Mouse (Mus musculus): ENCODE results near the gene Tacstd2. TPM values are rescaled to one million over a fixed set of nuclear protein-coding genes. Genes with fewer than 3 reads are reported as not detected.

Gene Tacstd2
- total and polyA plus RNA-seq, 3 experiments = not detected

DNA sequence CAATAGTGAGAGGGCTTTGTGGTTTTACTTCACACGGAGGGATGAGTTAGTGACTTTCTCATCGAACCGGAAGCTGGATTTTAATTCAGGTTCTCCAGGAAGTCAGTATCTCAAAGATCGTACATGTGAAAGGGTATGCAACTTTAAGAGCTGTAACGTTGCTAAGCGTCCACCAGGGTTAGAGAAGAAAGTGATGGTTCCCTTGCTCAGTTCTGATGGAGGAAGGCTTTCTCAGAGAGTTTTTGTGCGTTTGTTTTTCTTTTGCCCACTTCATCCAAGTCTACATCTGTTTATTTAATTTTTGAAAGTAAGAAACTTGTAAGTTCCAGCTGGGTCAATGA, 3.8 kb downstream of the Tacstd2 start:
- no peaks in the 10 kb centered on the region for H3K36me3 ChIP-seq (ENCODE audit: control insufficient read depth in 1 of 2, insufficient read depth in 2 of 2, low read length in 2 of 2)
- no peak for DNase-seq (ENCODE audit: low read depth, low spot score)
- TF ChIP-seq CHD2 (IDR thresholded peaks at IDR 0.05; ENCODE audit: low read length) (no peak), POLR2AphosphoS2 (IDR thresholded peaks at IDR 0.05; ENCODE audit: low read length) (no peak), GATA1 (IDR thresholded peaks at IDR 0.05; ENCODE audit: low read depth, low read length) (no peak), ZNF384 (IDR thresholded peaks at IDR 0.05; ENCODE audit: low read depth, low read length) (no peak)
- no peaks in the 10 kb centered on the region for H3K4me1 ChIP-seq (ENCODE audit: control insufficient read depth in 1 of 2, insufficient read depth in 2 of 2, low read length in 2 of 2)
- no peaks in the 10 kb centered on the region for H3K27me3 ChIP-seq (ENCODE audit: control insufficient read depth in 1 of 2, insufficient read depth in 2 of 2, low read length in 2 of 2)
- no peak overlapping the region for H3K27ac ChIP-seq (ENCODE audit: control insufficient read depth, low read depth, low read length)
- no peaks in the 10 kb centered on the region for H3K79me2 ChIP-seq (ENCODE audit: control insufficient read depth, insufficient read depth, low read length, poor library complexity)
- no peak overlapping the region for H3K9ac ChIP-seq (ENCODE audit: control insufficient read depth, low read depth, low read length, poor library complexity, severe bottlenecking)
- no peak overlapping the region for H3K4me3 ChIP-seq (ENCODE audit: control insufficient read depth in 1 of 2, insufficient read depth in 1 of 2, low read depth in 2 of 2, low read length in 2 of 2)
- no peaks in the 10 kb centered on the region for H3K9me3 ChIP-seq (replicated peaks; ENCODE audit: insufficient read depth, low read length)

DNA sequence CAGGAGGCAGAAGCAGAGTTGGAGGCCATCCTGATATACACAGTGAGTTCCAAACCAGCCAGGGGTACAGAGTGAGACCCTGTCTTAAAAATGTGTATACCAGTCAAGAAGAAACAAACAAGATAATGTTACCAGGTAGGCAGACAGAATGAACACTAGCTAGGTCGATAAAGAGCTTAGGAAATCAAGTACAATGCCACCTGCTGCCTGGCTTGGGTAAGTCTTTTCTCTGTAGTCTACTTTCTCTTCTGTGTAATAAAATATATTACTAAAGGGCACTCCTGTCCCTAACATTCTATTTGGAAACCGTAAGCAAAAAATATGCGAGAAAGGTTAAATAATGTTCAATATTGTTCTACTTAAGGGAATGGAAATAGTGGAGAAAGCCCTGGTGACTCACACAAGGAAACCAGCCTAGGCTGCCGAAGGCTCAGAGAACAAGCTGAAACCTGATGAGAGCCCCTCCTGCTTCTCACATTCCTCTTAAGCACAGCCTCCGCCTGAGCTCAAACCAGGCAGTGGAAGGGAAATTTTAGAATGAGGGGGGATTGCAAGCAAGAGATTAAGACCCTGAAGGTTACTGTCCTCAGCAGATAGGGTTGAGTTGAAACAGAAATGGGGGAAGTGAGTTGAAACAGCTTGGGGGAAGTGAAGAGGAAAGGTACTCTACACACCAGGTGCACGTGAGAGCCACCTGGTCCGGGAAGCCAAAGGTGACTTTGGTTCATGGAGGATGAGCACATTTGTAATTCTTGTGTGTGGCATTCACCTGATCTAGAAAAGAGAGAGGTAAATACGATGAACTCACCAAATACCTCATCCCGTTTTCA, 4.4 kb downstream of the Tacstd2 start:
- peak in 1 of 3 experiments; percentile 1; a peak in 1 of 6 replicates for TF ChIP-seq CTCF (IDR thresholded peaks at IDR 0.05 in 2 of 3, conservative IDR thresholded peaks at IDR 0.05 in 1 of 3; ENCODE audit: control insufficient read depth in 1 of 3, insufficient read depth in 1 of 3, low read depth in 2 of 3, low read length in 3 of 3, poor library complexity in 1 of 3, severe bottlenecking in 1 of 3)
- 0 out of 2 replicates have a peak, but pooled peaks have one; percentile 10 for TF ChIP-seq SMC3 (IDR thresholded peaks at IDR 0.05; ENCODE audit: low read depth, low read length)
- no peak for TF ChIP-seq E2F4 (IDR thresholded peaks at IDR 0.05; ENCODE audit: borderline replicate concordance, low read depth, low read length)
- H3K4me1 ChIP-seq (ENCODE audit: control insufficient read depth in 1 of 2, insufficient read depth in 2 of 2, low read length in 2 of 2) = no peaks in the 10 kb centered on the region
- DNase-seq (ENCODE audit: low read depth, low spot score) = no peak
- no peak overlapping the region for H3K27ac ChIP-seq (ENCODE audit: control insufficient read depth, low read depth, low read length)
- no peak overlapping the region for H3K9ac ChIP-seq (ENCODE audit: control insufficient read depth, low read depth, low read length, poor library complexity, severe bottlenecking)
- no peaks in the 10 kb centered on the region for H3K79me2 ChIP-seq (ENCODE audit: control insufficient read depth, insufficient read depth, low read length, poor library complexity)
- H3K4me3 ChIP-seq (ENCODE audit: control insufficient read depth in 1 of 2, insufficient read depth in 1 of 2, low read depth in 2 of 2, low read length in 2 of 2) = no peak overlapping the region
- no peaks in the 10 kb centered on the region for H3K36me3 ChIP-seq (ENCODE audit: control insufficient read depth in 1 of 2, insufficient read depth in 2 of 2, low read length in 2 of 2)
- no peaks in the 10 kb centered on the region for H3K9me3 ChIP-seq (replicated peaks; ENCODE audit: insufficient read depth, low read length)
- no peaks in the 10 kb centered on the region for H3K27me3 ChIP-seq (ENCODE audit: control insufficient read depth in 1 of 2, insufficient read depth in 2 of 2, low read length in 2 of 2)

DNA sequence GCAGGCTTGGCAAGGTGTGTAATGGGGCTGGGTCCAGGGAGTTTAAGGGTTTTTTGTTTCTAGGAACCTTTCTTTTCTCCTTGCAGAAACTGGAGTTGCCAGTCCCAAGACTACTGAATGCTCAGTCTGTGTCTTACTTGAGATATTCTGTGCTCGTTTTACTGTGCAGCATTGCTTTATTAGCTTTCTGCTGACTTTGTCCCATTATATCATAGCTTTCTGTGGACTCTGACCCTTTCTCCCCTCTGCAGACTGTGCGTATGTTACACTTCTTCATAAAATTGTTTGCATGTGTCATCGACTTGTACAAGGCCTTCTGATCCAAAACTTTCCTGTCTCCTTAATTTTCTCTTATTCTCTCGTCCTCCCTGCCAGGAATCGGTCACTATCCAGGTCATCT, 9.2 kb downstream of the Tacstd2 start:
- no peaks in the 10 kb centered on the region for H3K36me3 ChIP-seq (ENCODE audit: control insufficient read depth in 1 of 2, insufficient read depth in 2 of 2, low read length in 2 of 2)
- H3K27ac ChIP-seq (ENCODE audit: control insufficient read depth, low read depth, low read length) = no peak overlapping the region
- no peak for TF ChIP-seq SMC3 (IDR thresholded peaks at IDR 0.05; ENCODE audit: low read depth, low read length)
- TF ChIP-seq TBP (IDR thresholded peaks at IDR 0.05; ENCODE audit: low read depth, low read length) = no peak
- no peak for TF ChIP-seq ZNF384 (IDR thresholded peaks at IDR 0.05; ENCODE audit: low read depth, low read length)
- no peak for TF ChIP-seq ETS1 (IDR thresholded peaks at IDR 0.05; ENCODE audit: low read depth, low read length)
- TF ChIP-seq MEF2A (IDR thresholded peaks at IDR 0.05; ENCODE audit: extremely low read depth, insufficient replicate concordance, low read depth, low read length, poor library complexity, severe bottlenecking) = no peak
- no peaks in the 10 kb centered on the region for H3K79me2 ChIP-seq (ENCODE audit: control insufficient read depth, insufficient read depth, low read length, poor library complexity)
- H3K4me1 ChIP-seq (ENCODE audit: control insufficient read depth in 1 of 2, insufficient read depth in 2 of 2, low read length in 2 of 2) = no peaks in the 10 kb centered on the region
- H3K9ac ChIP-seq (ENCODE audit: control insufficient read depth, low read depth, low read length, poor library complexity, severe bottlenecking) = no peak overlapping the region
- H3K4me3 ChIP-seq (ENCODE audit: control insufficient read depth in 1 of 2, insufficient read depth in 1 of 2, low read depth in 2 of 2, low read length in 2 of 2) = no peak overlapping the region
- DNase-seq (ENCODE audit: low read depth, low spot score) = no peak
- no peaks in the 10 kb centered on the region for H3K9me3 ChIP-seq (replicated peaks; ENCODE audit: insufficient read depth, low read length)
- H3K27me3 ChIP-seq (ENCODE audit: control insufficient read depth in 1 of 2, insufficient read depth in 2 of 2, low read length in 2 of 2) = no peaks in the 10 kb centered on the region
